Mouse (Mus musculus) limb, embryonic 15.5 days (tissue): ENCODE results near the gene Natd1. TPM values are rescaled to one million over a fixed set of nuclear protein-coding genes. Genes with fewer than 3 reads are reported as not detected.
"Not testable (repeated sequence)": the region's sequence is repeated elsewhere in the genome, so short reads cannot be mapped to it uniquely, and the experiment has no call there.

Experiments
- ATAC-seq: fragments of 200-750 bp; cut with Nextera tagmentation; 2 replicates; pipeline ENCODE4 v1.8.0; 2017; ENCODE audit warnings: low read depth, moderate TSS enrichment; ENCODE audit not compliant: insufficient number of reproducible peaks, low FRiP score, low TSS enrichment
- H3K27ac ChIP-seq: fragments of 300-500 bp; sonication (generic); 2 replicates; pipeline ENCODE4 v1.5.1; 2015; ENCODE audit warnings: moderate library complexity, mild to moderate bottlenecking, inconsistent platforms
- H3K27me3 ChIP-seq: fragments of 300-500 bp; sonication (generic); 2 replicates; pipeline ENCODE4 v1.6.1; 2015; ENCODE audit warnings: inconsistent platforms
- H3K36me3 ChIP-seq: fragments of 300-500 bp; sonication (generic); 2 replicates; pipeline ENCODE4 v1.6.1; 2015; ENCODE audit warnings: inconsistent platforms
- H3K4me1 ChIP-seq: fragments of 300-500 bp; sonication (generic); 2 replicates; pipeline ENCODE4 v1.6.1; 2015; ENCODE audit warnings: inconsistent platforms
- H3K4me2 ChIP-seq: fragments of 300-500 bp; sonication (generic); 2 replicates; pipeline ENCODE4 v1.6.1; 2015; ENCODE audit warnings: mild to moderate bottlenecking, inconsistent platforms
- H3K4me3 ChIP-seq: fragments of 300-500 bp; sonication (generic); 2 replicates; pipeline ENCODE4 v1.5.1; 2015; ENCODE audit warnings: mild to moderate bottlenecking, inconsistent platforms
- H3K9ac ChIP-seq: fragments of 300-500 bp; sonication (generic); 2 replicates; pipeline ENCODE4 v1.6.1; 2015; ENCODE audit warnings: inconsistent platforms
- H3K9me3 ChIP-seq: fragments of 300-500 bp; sonication (generic); 2 replicates; pipeline ENCODE4 v1.6.1; 2016; ENCODE audit warnings: inconsistent platforms
- WGBS: fragments of 180-500 bp; shearing (Covaris S2); methylation state at CpG from one replicate; pipeline ENCODE4 v1.1.7; 2015; 5-methylcytosine and 5-hydroxymethylcytosine counted together
- polyA plus RNA-seq: library from polyadenylated mRNA; unstranded; fragments of >200 nt; fragmentation: Nextera tagmentation; extraction: Ambion mirVana; gene quantifications from 2 replicates; pipeline ENCODE4 v1.2.1, GENCODE M21; 2015

Natd1 gene
- polyA plus RNA-seq, 1 experiment from 2014 or later: 18.2 TPM

GRCm38 (mm10) chr11:60909626-60910025 is 4.9 kb downstream of the Natd1 start:
- no peak overlapping the region for H3K4me2 ChIP-seq
- H3K9ac ChIP-seq: no peak overlapping the region
- peaks cover 24% of the 10 kb centered on the region for H3K4me1 ChIP-seq
- no peak for ATAC-seq
- no peak overlapping the region for H3K27ac ChIP-seq
- H3K4me3 ChIP-seq: no peak overlapping the region
- H3K36me3 ChIP-seq: peaks cover 23% of the 10 kb centered on the region
- H3K27me3 ChIP-seq: no peaks in the 10 kb centered on the region
- H3K9me3 ChIP-seq: no peaks in the 10 kb centered on the region
- 81% methylated on average over 1 of the region's 1 CpGs for WGBS

DNA sequence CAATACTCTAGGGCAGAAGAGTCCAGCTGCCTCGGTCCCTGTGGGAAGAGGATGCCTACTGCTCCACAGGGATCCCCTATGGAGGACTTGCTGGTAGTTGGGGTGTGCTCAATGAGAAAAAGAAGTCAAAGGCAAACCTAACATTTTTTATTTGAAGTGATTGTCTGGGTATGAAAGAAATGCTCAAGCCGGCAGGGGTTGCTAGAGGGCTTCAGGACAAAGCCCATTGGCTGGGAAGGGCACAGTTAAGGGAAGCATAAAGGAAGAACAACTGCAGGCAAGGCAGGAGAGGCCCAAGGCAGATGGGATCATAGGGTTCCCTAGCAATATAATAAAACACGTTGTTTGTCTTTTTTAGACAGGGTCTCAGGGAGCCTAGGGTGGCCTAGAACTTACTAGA is 6.5 kb downstream of the Natd1 start:
- no peaks in the 10 kb centered on the region for H3K27me3 ChIP-seq

DNA sequence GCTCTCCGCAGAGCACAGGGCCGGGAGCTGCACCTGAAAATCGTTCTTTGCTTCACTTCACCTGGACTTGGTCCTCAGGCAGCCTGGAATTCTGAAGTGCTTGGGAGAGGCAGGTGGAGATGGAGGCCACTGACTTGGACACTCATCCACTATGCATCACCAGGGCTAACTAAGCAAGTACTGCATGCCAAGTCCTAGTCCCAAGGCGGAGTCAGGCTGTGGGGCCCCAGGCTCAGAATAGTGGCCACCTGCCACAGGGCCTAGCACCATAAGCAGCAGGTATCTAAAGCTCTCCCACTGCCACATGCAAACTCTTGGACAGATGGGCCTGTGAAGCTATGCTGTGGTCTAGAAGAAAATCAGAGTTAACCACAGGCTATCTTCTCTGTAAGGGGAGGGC is 8.1 kb downstream of the Natd1 start:
- peaks cover 8% of the 10 kb centered on the region for H3K4me1 ChIP-seq
- no peaks in the 10 kb centered on the region for H3K27me3 ChIP-seq
- no peak overlapping the region for H3K4me2 ChIP-seq
- no peak overlapping the region for H3K27ac ChIP-seq
- H3K4me3 ChIP-seq: no peak overlapping the region
- 0 out of 2 replicates have a peak, but pooled peaks have one; percentile 17 for ATAC-seq
- H3K9ac ChIP-seq: no peak overlapping the region
- no peaks in the 10 kb centered on the region for H3K9me3 ChIP-seq
- WGBS: 91% methylated on average over 4 of the region's 4 CpGs
- peaks cover 35% of the 10 kb centered on the region for H3K36me3 ChIP-seq

More for the DNA sequence above, 6.5 kb downstream of the Natd1 start:
- H3K4me1 ChIP-seq: peaks cover 16% of the 10 kb centered on the region
- H3K4me2 ChIP-seq: no peak overlapping the region
- WGBS: 69% methylated on average over 3 of the region's 3 CpGs
- no peaks in the 10 kb centered on the region for H3K9me3 ChIP-seq
- H3K4me3 ChIP-seq: no peak overlapping the region
- no peak overlapping the region for H3K27ac ChIP-seq
- ATAC-seq: no peak
- no peak overlapping the region for H3K9ac ChIP-seq
- peaks cover 35% of the 10 kb centered on the region for H3K36me3 ChIP-seq

- 86% methylated on average over 10 of the region's 10 CpGs for WGBS
- Histone ChIP-seq H3K9me3 (no peaks in the 10 kb centered on the region), H3K27ac (no peak overlapping the region), H3K36me3 (peaks cover 35% of the 10 kb centered on the region), H3K9ac (no peak overlapping the region), H3K27me3 (no peaks in the 10 kb centered on the region), H3K4me3 (no peak overlapping the region), H3K4me2 (no peak overlapping the region), H3K4me1 (0 out of 2 replicates have a peak, but pooled peaks cover 6% of the 10 kb centered on the region)
- no peak for ATAC-seq
Measured at GRCm38 (mm10) chr11:60905407-60906120, 9.0 kb downstream of the Natd1 start.

- Histone ChIP-seq H3K4me1 (0 out of 2 replicates have a peak, but pooled peaks cover 6% of the 10 kb centered on the region), H3K4me2 (no peak overlapping the region), H3K4me3 (no peak overlapping the region), H3K27ac (no peak overlapping the region), H3K9ac (no peak overlapping the region), H3K27me3 (no peaks in the 10 kb centered on the region), H3K36me3 (peaks cover 35% of the 10 kb centered on the region), H3K9me3 (no peaks in the 10 kb centered on the region)
- no peak for ATAC-seq
- WGBS: 88% methylated on average over 6 of the region's 6 CpGs
Measured at GRCm38 (mm10) chr11:60903661-60904061, 10.9 kb downstream of the Natd1 start.

GRCm38 (mm10) chr11:60902486-60902885 is 12.1 kb downstream of the Natd1 start:
- no peak for ATAC-seq
- Histone ChIP-seq H3K36me3 (peaks cover 35% of the 10 kb centered on the region), H3K27ac (no peak overlapping the region; the same call in 1 of the 2 replicates), H3K27me3 (no peaks in the 10 kb centered on the region), H3K4me2 (no peak overlapping the region), H3K9ac (no peak overlapping the region), H3K4me3 (no peak overlapping the region), H3K4me1 (0 out of 2 replicates have a peak, but pooled peaks cover 6% of the 10 kb centered on the region), H3K9me3 (no peaks in the 10 kb centered on the region)
- 32% methylated on average over 4 of the region's 4 CpGs for WGBS

GRCm38 (mm10) chr11:60902001-60902400 is 12.5 kb downstream of the Natd1 start:
- 53% methylated on average over 7 of the region's 7 CpGs for WGBS
- H3K27me3 ChIP-seq: no peaks in the 10 kb centered on the region
- ATAC-seq: no peak
- H3K27ac ChIP-seq: no peak overlapping the region; the same call in 1 of the 2 replicates
- H3K36me3 ChIP-seq: peaks cover 35% of the 10 kb centered on the region
- H3K9me3 ChIP-seq: no peaks in the 10 kb centered on the region
- H3K4me1 ChIP-seq: 0 out of 2 replicates have a peak, but pooled peaks cover 6% of the 10 kb centered on the region
- no peak overlapping the region for H3K9ac ChIP-seq
- H3K4me2 ChIP-seq: no peak overlapping the region
- H3K4me3 ChIP-seq: no peak overlapping the region

DNA sequence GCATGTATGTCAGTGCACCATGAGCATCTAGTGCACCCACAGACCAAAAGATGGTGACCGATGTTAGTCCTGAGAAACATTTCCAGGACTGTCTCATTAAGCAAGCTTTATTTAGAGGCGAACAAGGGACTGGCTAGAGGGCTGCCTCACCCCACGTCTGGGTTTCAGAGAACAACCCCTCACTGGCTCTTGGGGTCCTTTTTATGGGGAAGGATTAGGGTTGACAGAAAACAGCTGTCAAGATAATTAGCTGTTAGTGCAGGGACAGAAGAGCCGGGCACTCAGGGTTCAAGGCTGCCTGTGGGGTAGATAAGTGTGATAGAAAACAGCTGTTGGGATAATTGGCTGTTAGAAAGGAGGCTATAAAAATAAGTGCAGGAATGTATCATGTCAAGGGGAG is 18.6 kb downstream of the Natd1 start:
- peaks cover 5% of the 10 kb centered on the region; the same call in 1 of the 2 replicates for H3K4me1 ChIP-seq
- WGBS: 6% methylated on average over 4 of the region's 4 CpGs
- H3K9me3 ChIP-seq: no peaks in the 10 kb centered on the region
- H3K4me3 ChIP-seq: no peak overlapping the region
- no peak for ATAC-seq
- no peak overlapping the region; the same call in 1 of the 2 replicates for H3K27ac ChIP-seq
- no peak overlapping the region for H3K4me2 ChIP-seq
- H3K36me3 ChIP-seq: no peaks in the 10 kb centered on the region
- H3K9ac ChIP-seq: no peak overlapping the region
- no peaks in the 10 kb centered on the region for H3K27me3 ChIP-seq

DNA sequence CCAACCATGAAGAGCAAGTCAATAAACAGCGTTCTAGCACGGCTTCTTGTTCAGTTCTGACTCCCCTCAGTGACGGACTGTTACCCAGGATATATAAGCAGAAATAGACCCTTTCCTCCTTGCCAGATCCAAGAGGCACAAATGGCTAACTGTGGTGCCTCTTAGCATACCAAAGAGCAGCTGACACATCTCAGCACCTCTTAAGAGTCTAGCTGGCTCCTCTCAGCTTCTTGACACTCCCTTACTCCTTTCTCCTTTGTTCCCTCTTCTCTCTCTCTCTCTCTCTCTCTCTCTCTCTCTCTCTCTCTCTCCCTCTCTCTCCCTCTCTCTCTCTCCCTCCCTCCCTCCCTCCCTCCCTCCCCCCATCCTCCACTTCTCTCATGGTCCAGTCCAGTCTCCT is 23.8 kb downstream of the Natd1 start:
- no peak overlapping the region for H3K4me3 ChIP-seq
- ATAC-seq: no peak
- H3K36me3 ChIP-seq: 0 out of 2 replicates have a peak, but pooled peaks cover 2% of the 10 kb centered on the region
- H3K4me1 ChIP-seq: peaks cover under 1% of the 10 kb centered on the region; the same call in 1 of the 2 replicates
- no peak overlapping the region for H3K27ac ChIP-seq
- 58% methylated on average over 3 of the region's 3 CpGs for WGBS
- no peak overlapping the region for H3K9ac ChIP-seq
- no peak overlapping the region for H3K4me2 ChIP-seq
- H3K27me3 ChIP-seq: no peaks in the 10 kb centered on the region
- H3K9me3 ChIP-seq: no peaks in the 10 kb centered on the region

DNA sequence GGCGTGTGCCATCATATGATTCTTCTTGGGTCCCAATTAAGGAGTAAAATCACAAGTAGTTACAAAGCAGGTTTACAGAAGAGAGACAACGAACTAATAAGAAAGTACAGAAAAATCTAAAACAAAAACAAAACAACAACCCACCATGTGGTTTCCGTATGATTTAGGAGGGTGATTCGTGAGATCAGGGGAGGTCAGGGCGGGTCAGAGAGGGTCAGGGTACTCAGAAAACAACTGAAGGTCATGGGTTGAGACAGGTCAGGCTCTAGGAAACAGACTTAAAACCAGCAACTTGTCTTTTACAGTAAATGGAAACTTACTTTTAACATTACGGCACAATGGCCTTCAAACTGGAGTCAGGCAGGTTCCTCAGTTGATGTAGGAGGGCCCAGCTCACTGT is 24.3 kb downstream of the Natd1 start:
- Histone ChIP-seq H3K4me2 (no peak overlapping the region), H3K36me3 (0 out of 2 replicates have a peak, but pooled peaks cover 3% of the 10 kb centered on the region), H3K9me3 (no peaks in the 10 kb centered on the region), H3K4me1 (no peaks in the 10 kb centered on the region), H3K4me3 (no peak overlapping the region), H3K27ac (no peak overlapping the region), H3K27me3 (no peaks in the 10 kb centered on the region), H3K9ac (no peak overlapping the region)
- ATAC-seq: no peak
- WGBS: 52% methylated on average over 6 of the region's 6 CpGs

DNA sequence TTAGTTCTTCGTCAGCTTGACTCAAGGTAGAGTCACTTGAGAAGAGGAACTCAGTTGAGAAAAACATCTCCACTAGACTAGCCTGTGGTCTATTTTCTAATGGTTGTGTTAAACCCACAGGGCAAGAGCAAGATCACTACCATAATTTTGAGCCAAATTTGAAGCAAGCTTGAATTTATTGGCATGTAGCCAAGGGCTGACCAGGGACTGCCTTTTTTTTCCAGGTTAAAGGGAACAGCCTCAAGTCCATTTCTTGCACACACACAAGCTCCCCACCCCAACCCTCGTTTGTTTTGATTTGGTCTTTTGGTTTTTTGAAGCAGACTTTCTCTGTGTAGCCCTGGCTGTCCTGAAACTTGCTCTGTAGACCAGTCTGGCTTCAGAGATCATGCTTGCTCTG is 24.7 kb downstream of the Natd1 start:
- H3K9ac ChIP-seq: no peak overlapping the region
- no peak overlapping the region for H3K4me2 ChIP-seq
- H3K9me3 ChIP-seq: no peaks in the 10 kb centered on the region
- no peak for ATAC-seq
- no peak overlapping the region for H3K27ac ChIP-seq
- H3K4me1 ChIP-seq: no peaks in the 10 kb centered on the region
- 54% methylated on average over 2 of the region's 2 CpGs for WGBS
- no peaks in the 10 kb centered on the region for H3K27me3 ChIP-seq
- H3K4me3 ChIP-seq: no peak overlapping the region
- 0 out of 2 replicates have a peak, but pooled peaks cover 3% of the 10 kb centered on the region for H3K36me3 ChIP-seq

DNA sequence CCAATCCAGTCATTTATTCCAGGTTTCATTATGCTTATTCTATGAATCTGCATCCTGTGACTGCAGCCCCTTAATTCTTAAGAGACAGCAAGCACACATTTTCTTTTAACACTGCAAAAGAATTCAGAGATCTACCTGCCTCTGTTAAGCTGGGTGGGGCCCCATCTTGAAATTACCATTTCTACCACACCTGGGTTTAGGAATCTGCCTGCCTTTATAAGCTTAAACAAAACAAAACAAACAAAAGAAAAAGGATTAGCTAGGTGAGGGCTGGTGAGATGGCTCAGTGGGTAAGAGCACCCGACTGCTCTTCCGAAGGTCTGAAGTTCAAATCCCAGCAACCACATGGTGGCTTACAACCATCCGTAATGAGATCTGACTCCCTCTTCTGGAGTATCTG is 27.6 kb downstream of the Natd1 start:
- WGBS: 89% methylated on average over 3 of the region's 3 CpGs
- not testable (repeated sequence) for H3K4me1 ChIP-seq, ATAC-seq, H3K9ac ChIP-seq, H3K4me3 ChIP-seq, H3K36me3 ChIP-seq, H3K4me2 ChIP-seq, H3K27ac ChIP-seq, H3K9me3 ChIP-seq, H3K27me3 ChIP-seq
